Mouse (Mus musculus) induced T-regulatory cell, adult 2 months (primary cell): Measurements from ENCODE around the gene Oxtr.

Source experiments
- DNase-seq: peaks from one replicate; pipeline ENCODE4 v3.0.0-alpha.2; 2012; ENCODE audit warnings: low read depth

Gene Oxtr

GRCm38 (mm10) chr6:112489910-112490559, at the start of gene Oxtr:
Gene Oxtr (minus strand): TSS chr6:112489943.
- DNase-seq = no peak

GRCm38 (mm10) chr6:112525434-112525833, 35.7 kb upstream of the Oxtr start:
- no peak for DNase-seq

GRCm38 (mm10) chr6:112524459-112524858, 34.7 kb upstream of the Oxtr start:
- DNase-seq = no peak

- no peak for DNase-seq
Observed at GRCm38 (mm10) chr6:112517991-112518390, 28.2 kb upstream of the Oxtr start.

GRCm38 (mm10) chr6:112517572-112517971, 27.8 kb upstream of the Oxtr start:
- DNase-seq = no peak

- DNase-seq = no peak
Observed at GRCm38 (mm10) chr6:112516496-112516895, 26.8 kb upstream of the Oxtr start.

- no peak for DNase-seq
Observed at GRCm38 (mm10) chr6:112514591-112514990, 24.8 kb upstream of the Oxtr start.

- DNase-seq = no peak
Observed at GRCm38 (mm10) chr6:112510346-112510745, 20.6 kb upstream of the Oxtr start.

GRCm38 (mm10) chr6:112509590-112510131, 19.9 kb upstream of the Oxtr start:
- no peak for DNase-seq

GRCm38 (mm10) chr6:112507617-112508016, 17.9 kb upstream of the Oxtr start:
- no peak for DNase-seq

GRCm38 (mm10) chr6:112501156-112501555, 11.4 kb upstream of the Oxtr start:
- DNase-seq = no peak

- DNase-seq = no peak
Observed at GRCm38 (mm10) chr6:112499456-112499855, 9.7 kb upstream of the Oxtr start.

- DNase-seq = no peak
Observed at GRCm38 (mm10) chr6:112498716-112499115, 9.0 kb upstream of the Oxtr start.

- no peak for DNase-seq
Observed at GRCm38 (mm10) chr6:112497456-112497855, 7.7 kb upstream of the Oxtr start.

- DNase-seq = no peak
Observed at GRCm38 (mm10) chr6:112496291-112497060, 6.7 kb upstream of the Oxtr start.

GRCm38 (mm10) chr6:112495219-112495618, 5.5 kb upstream of the Oxtr start:
- DNase-seq = no peak

- DNase-seq = no peak
Observed at GRCm38 (mm10) chr6:112494620-112495081, 4.9 kb upstream of the Oxtr start.

GRCm38 (mm10) chr6:112493371-112493770, 3.6 kb upstream of the Oxtr start:
- no peak for DNase-seq

- DNase-seq = no peak
Observed at GRCm38 (mm10) chr6:112492656-112493055, 2.9 kb upstream of the Oxtr start.

- DNase-seq = no peak
Observed at GRCm38 (mm10) chr6:112491521-112491920, 1.8 kb upstream of the Oxtr start.

GRCm38 (mm10) chr6:112490625-112491242, 991 bp upstream of the Oxtr start:
- peak; percentile 50 for DNase-seq

- DNase-seq = no peak
Observed at GRCm38 (mm10) chr6:112489181-112489909, 398 bp downstream of the Oxtr start.
